Mouse (Mus musculus) frontal cortex, postnatal 14 days (tissue): ENCODE data around the gene Ccdc61.

Source experiments
- DNase-seq, 2 experiments: peaks; one replicate each; pipeline ENCODE4 v3.0.0; 2022; ENCODE audit warnings: low spot score in 2 of 2

The Ccdc61 gene

DNA sequence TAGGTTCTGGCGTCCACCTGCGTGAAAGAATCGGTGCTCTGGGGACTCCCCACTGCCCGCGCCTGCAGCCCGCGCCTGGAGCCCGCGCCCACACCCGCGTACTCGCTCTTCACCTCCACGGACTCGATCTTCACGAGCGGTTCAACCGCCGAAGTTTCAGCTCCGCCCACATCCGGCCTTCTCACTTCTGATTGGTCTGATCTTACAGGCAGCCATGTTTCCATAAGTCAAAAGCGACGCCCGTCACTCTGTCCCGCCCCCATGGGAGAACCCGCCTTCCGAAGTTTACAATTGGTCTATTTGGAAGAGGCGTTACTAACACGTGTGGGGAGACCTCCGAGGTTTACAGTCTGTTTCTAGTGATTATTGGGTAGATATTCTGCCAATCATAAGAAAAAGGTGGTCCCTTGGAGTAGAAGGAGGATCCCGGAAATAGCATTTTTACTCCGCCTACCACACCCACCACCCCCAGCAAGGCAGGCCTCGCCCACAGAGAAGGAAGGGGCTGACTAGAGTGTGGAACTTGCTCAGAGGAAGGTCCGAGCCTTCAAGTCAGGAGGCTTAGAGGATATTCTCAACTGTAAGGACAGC is at the start of gene Ccdc61:
TSS of gene Ccdc61 (minus strand) at position 175 of the 591 bp plus-strand sequence.
- peak; percentile 98 to 99 for DNase-seq

DNA sequence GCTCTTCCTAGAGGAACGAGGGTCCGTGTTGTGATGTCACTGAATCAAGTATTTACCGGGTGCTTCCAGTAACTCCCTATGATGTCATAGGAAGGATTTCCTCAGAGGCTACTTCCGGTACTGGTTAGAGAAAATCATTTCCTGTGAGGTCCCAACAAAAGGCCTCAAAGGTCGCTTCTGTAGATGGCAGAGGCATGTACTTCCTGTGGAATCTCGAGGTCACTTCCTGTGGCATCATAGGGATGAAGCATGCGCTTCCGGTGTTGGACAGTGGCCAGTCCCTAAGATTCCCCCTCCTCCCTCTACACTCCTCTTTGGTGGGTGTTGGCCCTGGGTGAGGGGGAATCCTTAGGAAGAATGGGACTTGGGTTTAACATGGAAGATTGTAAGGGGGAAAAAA is 49.2 kb upstream of the Ccdc61 start:
- DNase-seq: no peak

DNA sequence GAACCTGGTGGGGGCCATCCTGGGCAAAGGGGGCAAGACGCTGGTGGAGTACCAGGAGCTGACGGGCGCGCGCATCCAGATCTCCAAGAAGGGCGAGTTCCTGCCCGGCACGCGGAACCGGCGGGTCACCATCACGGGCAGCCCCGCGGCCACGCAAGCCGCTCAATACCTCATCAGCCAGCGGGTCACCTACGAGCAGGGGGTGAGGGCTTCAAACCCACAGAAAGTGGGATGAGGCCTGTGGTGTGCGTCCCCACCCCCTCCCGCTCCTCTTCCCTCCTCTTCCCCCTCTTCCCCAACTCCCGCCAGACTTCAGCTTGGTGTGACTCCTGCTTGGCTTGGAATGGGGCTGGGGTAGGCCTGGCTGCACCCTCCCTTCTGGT is 48.2 kb upstream of the Ccdc61 start:
- DNase-seq: no peak

DNA sequence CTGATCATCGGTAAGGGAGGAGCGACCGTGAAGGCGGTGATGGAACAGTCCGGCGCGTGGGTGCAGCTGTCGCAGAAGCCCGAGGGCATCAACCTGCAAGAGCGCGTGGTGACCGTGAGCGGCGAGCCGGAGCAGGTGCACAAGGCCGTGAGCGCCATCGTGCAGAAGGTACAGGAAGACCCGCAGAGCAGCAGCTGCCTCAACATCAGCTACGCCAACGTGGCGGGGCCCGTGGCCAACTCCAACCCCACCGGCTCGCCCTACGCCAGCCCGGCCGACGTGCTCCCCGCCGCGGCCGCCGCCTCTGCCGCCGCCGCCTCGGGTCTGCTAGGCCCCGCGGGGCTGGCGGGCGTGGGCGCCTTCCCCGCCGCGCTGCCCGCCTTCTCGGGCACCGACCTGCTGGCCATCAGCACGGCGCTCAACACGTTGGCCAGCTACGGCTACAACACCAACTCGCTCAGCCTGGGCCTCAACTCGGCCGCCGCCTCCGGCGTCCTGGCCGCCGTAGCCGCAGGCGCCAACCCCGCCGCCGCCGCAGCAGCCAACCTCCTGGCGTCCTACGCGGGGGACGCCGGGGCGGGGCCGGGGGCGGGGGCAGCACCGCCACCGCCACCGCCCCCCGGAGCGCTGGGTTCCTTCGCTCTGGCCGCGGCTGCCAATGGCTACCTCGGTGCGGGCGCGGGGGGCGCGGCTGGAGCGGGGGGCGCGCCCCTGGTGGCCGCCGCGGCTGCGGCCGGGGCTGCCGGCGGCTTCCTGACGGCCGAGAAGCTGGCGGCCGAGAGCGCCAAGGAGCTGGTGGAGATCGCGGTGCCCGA is 47.6 kb upstream of the Ccdc61 start:
- no peak for DNase-seq

DNA sequence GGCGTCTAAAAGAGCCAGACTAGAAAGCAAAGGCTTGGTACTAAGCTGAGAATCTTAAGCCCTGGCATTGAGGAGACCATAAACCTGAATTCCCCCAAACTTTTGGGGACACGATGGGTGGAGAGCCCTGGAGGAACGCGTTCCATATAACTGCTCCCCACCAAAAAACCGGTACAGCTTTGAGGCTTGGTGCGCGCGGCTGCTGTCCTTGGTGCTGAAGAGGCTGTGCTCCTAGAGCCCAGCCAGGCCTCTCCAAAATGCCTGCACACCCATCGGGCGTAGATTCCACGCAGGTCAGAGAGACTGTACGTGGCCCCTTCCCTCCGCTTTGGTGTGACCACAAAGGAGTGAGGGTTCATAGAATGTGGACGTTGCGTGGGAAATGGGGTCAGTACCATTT is 41.2 kb upstream of the Ccdc61 start:
- DNase-seq: no peak

DNA sequence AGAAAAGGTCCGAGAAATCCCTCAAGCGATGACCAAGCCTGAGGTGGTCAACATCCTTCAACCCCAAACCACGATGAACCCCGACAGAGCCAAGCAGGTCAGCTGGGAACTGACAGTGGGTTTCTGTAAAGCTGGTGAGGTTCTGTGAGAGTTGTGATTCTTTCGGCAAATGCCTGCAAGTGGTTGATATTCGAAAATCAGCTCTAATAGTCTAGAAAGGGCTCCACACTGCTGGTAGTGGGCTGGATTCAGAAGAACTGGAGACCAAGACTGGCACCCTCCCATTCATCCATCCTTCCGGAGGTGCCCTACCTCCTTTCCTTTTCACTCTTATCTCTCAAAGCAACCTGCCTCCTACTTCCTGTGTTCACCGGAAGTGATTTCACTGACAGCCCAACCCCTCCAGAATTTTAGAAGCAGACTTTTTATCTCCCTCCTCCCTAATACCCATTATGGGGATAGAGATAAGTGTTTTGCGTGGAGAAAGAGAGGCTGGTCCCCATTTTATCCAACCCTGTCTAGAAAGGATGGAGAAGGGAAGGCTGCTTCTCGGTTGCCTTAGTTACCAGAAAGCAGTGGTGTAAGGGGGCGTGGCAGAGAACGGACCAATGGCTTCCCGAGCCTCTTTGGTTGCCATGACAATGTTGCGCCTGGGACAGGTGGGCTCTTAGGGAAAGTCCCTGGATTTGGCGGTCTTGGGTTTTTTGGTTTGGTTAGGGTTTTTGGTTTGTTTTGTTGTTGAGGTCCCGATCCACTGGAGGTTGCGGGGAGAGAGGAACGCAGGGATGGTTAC is 40.5 kb upstream of the Ccdc61 start:
- no peak for DNase-seq

DNA sequence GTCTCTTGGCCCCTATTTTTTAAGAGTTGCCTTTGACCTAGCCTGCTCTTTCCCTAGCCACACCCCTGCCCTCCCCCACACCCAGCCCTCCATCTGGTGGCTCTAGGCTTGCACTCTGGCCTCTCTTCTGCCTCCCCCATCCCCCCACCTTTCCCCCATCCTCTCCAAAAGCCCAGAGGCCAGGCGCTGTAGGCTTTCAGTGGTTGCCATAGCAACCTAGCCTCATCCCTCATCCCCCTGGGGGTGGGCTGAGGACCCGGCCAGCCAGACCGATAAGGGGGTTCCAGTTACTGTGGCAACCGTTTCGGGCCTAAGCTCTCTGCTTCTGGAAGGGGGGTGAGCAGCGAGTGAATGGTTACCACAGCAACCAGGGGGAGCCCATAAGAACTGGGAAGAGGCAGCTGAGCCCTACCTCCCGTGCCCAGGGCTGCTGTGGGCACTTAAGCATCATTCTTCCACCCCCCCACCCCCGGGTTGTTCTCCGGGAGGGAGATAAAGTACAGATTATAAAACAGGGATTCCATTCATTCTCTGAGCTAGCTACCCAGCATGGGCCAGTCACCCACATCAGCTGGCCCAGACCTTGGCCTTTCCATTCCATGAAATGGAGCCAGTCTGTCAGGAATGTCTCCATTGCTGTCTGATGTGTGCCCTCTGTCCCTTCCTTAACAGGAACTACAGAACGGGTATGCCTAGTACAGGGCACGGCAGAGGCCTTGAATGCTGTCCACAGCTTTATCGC is 39.7 kb upstream of the Ccdc61 start:
- DNase-seq: peak in 1 of 2 experiments; percentile 63

DNA sequence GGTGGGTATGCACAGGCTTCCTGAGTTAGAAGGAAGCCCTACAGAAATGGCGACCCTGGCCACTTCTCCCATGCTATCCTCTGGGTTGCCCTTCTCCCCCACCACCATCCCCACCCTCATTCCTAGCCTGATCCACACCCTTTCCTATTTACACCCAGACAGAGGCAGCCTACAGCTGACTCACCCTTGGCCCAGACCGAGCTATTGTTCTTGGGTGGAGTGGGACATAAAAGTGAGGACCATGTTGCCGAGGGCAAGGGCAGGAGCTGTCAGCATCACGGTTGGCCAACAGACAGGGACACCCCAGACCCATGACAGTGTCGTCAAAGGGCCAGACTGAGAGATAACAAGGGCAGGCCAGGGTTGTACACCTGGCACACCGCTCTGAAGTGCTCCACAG is 37.9 kb upstream of the Ccdc61 start:
- no peak for DNase-seq

DNA sequence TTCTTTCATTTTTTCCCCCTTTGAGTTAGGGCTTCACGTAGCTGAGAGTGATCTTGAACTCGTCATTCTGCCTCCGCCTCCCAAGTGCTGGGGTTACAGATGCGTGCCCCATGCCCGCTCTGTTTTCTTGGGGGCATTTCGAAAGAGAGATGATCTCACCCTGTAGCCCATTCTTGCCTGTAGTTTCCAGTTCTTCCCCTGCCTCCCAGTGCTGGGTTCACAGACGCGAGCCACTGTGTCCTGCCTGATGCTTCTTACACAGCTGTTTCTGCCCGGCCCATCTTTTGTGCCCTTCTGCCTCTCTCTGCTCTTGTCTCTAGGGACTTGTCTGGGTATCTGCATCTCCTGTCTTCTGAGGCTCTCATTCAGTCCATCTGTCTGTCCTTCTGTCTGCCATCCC is 32.6 kb upstream of the Ccdc61 start:
- no peak for DNase-seq

DNA sequence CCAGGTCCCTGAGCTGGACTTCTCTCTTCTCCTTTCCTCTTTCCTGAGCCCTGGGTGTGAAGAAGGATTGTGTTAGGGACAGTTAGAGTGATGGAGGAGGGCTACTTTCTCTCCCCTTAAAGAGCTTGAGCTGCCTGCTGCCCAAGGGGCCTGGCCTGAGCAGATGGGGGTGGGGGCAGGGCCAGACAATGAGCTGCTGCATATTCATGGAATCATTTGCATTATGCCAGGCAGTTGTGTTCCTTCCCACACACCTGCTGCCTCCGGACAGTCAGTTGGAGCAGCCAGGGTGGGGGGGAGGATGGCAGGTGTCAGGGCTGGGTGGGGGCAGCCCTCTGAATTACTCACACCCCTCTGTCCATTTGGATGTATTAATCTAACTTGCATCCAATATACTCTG is 32.2 kb upstream of the Ccdc61 start:
- no peak for DNase-seq

DNA sequence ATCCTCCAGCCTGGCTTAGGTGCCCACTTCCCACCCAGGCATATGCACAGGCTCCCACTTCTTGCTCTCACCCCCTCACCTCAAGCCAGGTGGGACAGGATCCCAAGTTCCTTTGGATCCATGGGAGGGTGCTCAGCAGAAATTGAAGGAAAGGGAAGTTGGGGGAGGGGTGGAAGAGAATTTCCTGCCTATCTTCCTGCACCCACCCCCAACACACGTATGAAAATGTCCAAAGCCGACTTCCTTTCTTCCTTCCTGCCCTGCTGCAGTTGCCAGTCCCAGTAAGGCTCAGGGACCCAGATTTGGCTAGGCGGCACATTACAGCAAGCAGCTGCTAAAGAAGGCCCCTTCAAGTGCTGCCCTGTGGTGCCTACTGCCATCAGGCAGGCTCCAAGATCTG is 17.5 kb upstream of the Ccdc61 start:
- no peak for DNase-seq

DNA sequence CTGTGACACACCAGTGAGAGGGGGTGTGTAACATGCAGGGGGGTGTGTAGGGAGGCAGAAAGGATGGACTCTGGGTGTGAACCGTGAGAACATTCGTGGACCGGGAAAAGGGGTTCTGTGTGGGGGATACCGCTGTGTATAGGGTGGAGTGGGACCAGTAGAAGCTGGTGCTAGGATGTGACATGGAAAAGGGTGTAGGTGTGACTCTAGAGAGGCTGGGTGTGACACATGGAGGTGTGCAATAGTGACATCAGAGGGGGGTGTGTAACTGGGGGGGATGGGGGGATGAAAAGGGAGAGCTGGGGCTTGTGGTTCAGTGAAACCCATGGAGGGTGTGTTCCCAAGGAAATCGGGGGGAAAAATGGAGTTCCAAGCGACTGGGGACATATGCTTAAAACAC is 16.7 kb upstream of the Ccdc61 start:
- no peak for DNase-seq

DNA sequence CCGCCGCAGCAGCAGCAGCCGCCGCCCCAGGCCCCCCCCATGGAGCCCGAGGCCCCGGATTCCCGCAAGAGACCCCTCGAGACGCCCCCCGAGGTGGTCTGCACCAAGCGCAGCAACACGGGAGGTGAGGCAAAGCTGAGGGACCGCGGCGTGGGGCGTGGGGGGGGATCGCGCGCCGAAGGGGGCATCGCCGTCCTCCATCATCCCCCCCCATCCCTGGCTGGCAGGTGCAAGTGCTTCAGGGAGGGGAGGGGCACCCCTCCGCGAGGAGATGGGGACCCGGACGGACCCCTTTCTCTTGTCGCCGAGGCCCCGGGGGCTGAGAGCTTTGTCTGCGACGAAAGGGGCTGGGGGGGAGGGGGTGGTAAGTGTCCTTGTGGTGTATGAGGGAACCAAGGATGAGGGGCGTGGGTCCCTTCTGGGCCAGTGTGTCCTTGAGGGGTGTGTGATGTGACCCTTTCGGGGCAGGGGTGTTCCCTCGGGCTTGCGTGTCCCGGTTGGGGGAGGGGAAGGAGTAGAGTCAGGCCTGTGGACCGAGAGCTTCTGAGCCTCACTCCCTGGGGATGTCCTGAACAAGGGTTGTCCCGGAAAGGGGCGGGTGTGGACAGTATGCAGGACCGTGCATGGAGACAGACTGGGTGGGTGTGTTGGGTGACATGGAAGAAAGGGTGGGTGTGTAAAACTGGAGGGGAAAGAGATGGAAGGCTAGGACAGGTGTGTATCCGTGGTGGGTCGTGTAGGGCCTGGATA is 16.0 kb upstream of the Ccdc61 start:
- peak in 1 of 2 experiments; percentile 53 for DNase-seq

DNA sequence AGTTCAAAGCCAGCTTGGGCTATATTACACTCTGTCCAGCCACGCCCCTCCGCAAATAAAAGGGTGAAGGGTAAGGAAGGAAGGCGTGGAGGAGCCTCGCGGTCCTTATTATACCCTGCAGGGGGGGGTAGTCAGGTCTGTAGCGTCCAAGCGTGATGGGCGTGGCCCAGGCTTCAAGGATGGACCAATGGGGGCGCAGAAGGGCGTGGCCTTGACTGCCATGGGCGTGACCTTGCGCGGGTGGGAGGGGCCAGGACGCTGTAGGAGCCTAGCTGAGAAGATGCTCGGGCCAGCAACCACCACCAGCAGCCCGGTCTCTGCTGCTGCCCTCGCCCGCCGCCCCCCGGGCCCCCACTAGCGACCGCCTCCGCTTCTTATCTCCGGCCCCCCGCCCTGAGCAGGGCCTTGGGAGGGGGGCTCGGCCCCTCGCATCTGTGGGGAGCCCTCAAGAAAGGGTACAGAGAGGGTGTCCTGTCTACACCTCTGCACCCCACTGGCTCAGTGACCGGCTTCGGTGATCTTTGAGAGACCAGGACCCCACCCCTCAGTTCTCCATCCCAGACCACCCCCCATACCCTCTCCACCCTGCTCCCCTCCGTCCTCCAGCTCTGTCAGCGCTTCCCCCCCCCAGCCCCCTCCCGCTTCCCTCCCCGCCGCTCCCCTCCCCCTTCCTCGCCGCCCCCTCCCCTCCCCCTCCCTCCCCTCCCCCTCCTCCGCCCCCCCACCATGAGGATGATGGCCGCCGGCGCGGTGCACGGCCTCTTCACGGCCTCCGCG is 15.1 kb upstream of the Ccdc61 start, which contains the start of gene Nova2:
TSS of gene Nova2 (plus strand) at position 727 of the 777 bp plus-strand sequence.
- peak; percentile 95 to 97 for DNase-seq

DNA sequence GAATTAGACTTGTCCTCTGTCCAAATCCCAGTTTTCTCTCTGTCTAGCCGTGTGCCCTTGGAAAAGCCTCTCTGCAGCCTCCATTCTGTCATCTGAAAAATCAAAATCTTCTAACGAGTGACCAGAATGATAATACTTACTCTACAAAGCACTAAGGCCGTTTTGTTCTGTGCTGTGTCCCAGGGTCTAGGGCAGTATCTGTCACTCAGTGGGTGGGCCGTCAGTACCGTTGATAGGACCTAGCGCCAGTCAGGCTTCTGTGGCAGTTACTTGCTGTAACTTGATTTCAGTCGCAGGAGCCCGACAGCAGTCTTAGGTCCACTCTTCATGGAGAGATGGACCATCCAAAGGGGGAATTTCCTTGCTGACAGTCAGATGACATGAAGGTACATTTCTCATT is 14.1 kb upstream of the Ccdc61 start:
- DNase-seq: no peak

DNA sequence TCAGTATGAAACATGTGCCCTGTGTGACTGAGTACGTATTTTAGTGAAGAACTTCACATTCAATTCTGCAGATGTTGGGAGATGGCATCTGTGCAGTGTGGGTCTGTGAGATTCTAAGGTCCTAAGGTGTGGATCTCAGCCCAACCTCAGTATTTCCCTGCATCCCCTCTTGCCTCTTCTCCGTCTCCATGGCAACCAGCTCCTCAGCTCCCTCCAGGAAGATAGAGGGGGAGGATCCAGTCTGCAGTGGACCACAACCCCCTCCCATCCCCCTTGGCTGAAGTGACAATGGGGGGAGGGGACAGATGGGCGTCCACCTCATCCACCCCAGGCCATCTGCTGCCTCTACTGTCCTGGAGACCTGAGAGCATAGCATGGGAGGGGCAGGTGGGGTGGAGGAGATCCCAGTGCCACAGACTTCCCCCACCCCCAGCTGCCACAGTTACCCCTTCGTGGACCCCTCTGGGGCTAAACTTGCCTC is 13.5 kb upstream of the Ccdc61 start:
- peak; percentile 35 to 54 for DNase-seq

DNA sequence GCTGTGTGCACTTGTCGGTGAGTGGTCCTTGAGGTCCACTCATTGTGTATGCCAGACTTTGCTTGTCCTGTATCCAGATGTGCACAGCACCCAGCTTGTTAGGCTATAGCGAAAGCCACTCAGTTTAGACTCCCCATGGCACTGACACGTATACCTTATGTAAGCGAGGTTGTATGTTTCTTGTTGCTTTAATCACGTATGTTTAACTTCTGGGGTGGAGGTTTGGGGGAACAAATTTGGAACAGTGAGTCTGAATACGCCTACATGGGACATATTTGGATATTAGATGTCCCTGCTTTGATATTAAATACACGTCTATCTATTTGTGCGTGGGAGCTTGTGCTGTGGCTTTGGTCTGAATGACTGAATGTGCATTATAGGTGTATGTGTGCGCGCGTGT is 13.1 kb upstream of the Ccdc61 start:
- no peak for DNase-seq

DNA sequence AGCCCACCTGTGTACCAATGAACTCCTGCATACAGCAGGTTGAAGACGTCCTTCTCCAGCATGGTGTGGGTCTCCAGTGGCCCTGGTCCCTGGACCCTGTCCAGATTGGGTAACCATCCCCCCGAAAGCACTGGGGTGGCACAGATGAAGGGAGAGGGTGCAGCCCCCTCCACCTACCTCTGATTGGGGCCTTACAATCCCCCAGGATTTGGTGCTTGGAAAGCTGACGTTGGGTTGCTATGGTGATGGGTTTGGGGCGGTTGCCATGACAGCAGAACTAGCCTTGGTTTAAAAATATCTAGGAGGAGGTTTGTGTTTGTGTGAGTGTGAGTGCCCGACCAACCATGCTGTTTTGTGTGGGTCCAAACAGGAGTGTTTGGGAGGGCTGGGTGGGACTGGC is 12.6 kb upstream of the Ccdc61 start:
- peak; percentile 78 to 87 for DNase-seq

DNA sequence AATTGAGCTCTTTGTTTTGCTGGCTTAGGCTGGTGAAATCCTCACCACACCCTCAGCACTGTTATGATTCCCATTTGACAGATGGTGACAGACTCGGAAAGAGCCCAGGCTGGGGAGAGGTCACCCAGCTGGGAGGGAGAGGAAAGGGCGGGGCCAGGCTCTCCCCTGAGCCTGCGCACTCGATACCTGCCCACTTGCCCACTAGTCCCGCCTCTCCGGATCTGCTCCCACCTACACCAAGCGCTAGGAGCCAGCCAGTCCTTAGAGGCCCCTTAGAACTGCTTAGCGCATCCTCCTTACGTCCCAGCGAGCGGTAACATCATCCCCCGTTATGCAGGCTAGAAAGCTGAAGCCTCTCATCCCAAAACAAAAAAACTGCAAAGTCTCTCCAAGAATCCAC is 10.9 kb upstream of the Ccdc61 start:
- DNase-seq: peak; percentile 67 to 79

DNA sequence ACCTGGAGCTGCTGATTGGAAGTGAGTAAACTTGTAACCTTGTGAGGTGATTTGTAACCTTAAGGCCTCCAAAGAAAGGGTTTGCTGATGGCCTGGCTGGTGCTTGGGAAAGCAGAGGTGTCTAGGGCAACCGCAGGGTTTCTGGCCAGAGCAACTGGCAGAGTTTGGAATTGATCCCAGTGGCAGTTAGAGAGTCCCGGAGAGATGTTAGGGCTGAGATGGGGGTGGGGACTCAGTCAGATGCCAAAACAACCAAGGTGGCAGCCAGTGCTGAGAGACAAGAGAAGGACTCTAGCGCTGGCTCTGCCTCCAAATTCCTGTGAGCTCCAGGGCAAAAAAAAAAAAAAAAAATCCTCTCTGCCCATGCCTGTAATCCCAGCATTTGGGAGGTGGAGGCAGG is 7.7 kb upstream of the Ccdc61 start:
- no peak for DNase-seq
